Mouse (Mus musculus) lung, embryonic 14.5 days (tissue): ENCODE results near the gene Gimap4. TPM values are rescaled to one million over a fixed set of nuclear protein-coding genes. Genes with fewer than 3 reads are reported as not detected.

Source experiments
- ATAC-seq: fragments of 200-750 bp; cut with Nextera tagmentation; 2 replicates; pipeline ENCODE4 v1.8.0; 2017; ENCODE audit warnings: mild to moderate bottlenecking, moderate TSS enrichment, moderate library complexity; ENCODE audit not compliant: insufficient read depth
- DNase-seq: peaks from one replicate; pipeline ENCODE4 v3.0.0-alpha.2; 2015
- H3K27ac ChIP-seq: fragments of 300-500 bp; sonication (generic); 2 replicates; pipeline ENCODE4 v1.5.1; 2014; ENCODE audit warnings: low read depth, mild to moderate bottlenecking, moderate library complexity
- H3K27me3 ChIP-seq: fragments of 300-500 bp; sonication (generic); 2 replicates; pipeline ENCODE4 v1.6.1; 2014; ENCODE audit warnings: low read length, control low read depth; ENCODE audit not compliant: insufficient read depth
- H3K36me3 ChIP-seq: fragments of 300-500 bp; sonication (generic); 2 replicates; pipeline ENCODE4 v1.6.1; 2014; ENCODE audit warnings: control low read depth; ENCODE audit not compliant: insufficient read depth
- H3K4me1 ChIP-seq: fragments of 300-500 bp; sonication (generic); 2 replicates; pipeline ENCODE4 v1.6.1; 2014; ENCODE audit warnings: antibody characterized with exemption, control low read depth; ENCODE audit not compliant: insufficient read depth
- H3K4me2 ChIP-seq: fragments of 300-500 bp; sonication (generic); 2 replicates; pipeline ENCODE4 v1.6.1; 2014; ENCODE audit warnings: mild to moderate bottlenecking
- H3K4me3 ChIP-seq: fragments of 300-500 bp; sonication (generic); 2 replicates; pipeline ENCODE4 v1.5.1; 2014; ENCODE audit warnings: low read depth, low read length
- H3K9ac ChIP-seq: fragments of 300-500 bp; sonication (generic); 2 replicates; pipeline ENCODE4 v1.6.1; 2014
- H3K9me3 ChIP-seq: fragments of 300-500 bp; sonication (generic); 2 replicates; pipeline ENCODE4 v1.6.1; 2016; ENCODE audit warnings: low read depth, low read length, control low read depth
- CTCF ChIP-seq: IDR thresholded peaks from 2 replicates; pipeline ENCODE4 v1.5.1; 2016; ENCODE audit warnings: antibody characterized with exemption, low read depth
- WGBS: fragments of 180-500 bp; shearing (Covaris S2); extraction: QIAGEN DNeasy Blood & Tissue Kit; methylation state at CpG from one replicate; pipeline ENCODE4 v1.1.7; 2014; 5-methylcytosine and 5-hydroxymethylcytosine counted together
- polyA plus RNA-seq: library from polyadenylated mRNA; unstranded; fragments of >200 nt; fragmentation: Nextera tagmentation; extraction: Ambion mirVana; gene quantifications from 2 replicates; pipeline ENCODE4 v1.2.1, GENCODE M21; 2014

The Gimap4 gene
- polyA plus RNA-seq, 1 experiment from 2014 or later = 27.8 TPM

- Histone ChIP-seq H3K27ac (no peak overlapping the region), H3K4me1 (no peaks in the 10 kb centered on the region), H3K4me3 (no peak overlapping the region), H3K9me3 (no peaks in the 10 kb centered on the region), H3K4me2 (no peak overlapping the region), H3K9ac (no peak overlapping the region), H3K36me3 (no peaks in the 10 kb centered on the region), H3K27me3 (no peaks in the 10 kb centered on the region)
- TF ChIP-seq CTCF = no peak
- ATAC-seq (no peak), DNase-seq (no peak)
- 76% methylated on average over 4 of the region's 4 CpGs for WGBS
These were observed 19.6 kb upstream of the Gimap4 start for GRCm38 (mm10) chr6:48664750-48665149.

GRCm38 (mm10) chr6:48665471-48665870, 18.9 kb upstream of the Gimap4 start:
- no peak for ATAC-seq
- Histone ChIP-seq H3K4me3 (no peak overlapping the region), H3K4me2 (no peak overlapping the region), H3K9ac (no peak overlapping the region), H3K4me1 (no peaks in the 10 kb centered on the region), H3K9me3 (no peaks in the 10 kb centered on the region), H3K36me3 (no peaks in the 10 kb centered on the region), H3K27me3 (no peaks in the 10 kb centered on the region), H3K27ac (no peak overlapping the region)
- WGBS = 92% methylated on average over 9 of the region's 9 CpGs
- no peak for DNase-seq
- no peak for TF ChIP-seq CTCF

GRCm38 (mm10) chr6:48666159-48666586, 18.2 kb upstream of the Gimap4 start:
- no peak overlapping the region for H3K4me2 ChIP-seq
- H3K4me1 ChIP-seq = no peaks in the 10 kb centered on the region
- no peaks in the 10 kb centered on the region for H3K27me3 ChIP-seq
- no peak overlapping the region for H3K9ac ChIP-seq
- DNase-seq = no peak
- H3K36me3 ChIP-seq = no peaks in the 10 kb centered on the region
- H3K9me3 ChIP-seq = no peaks in the 10 kb centered on the region
- 38% methylated on average over 7 of the region's 7 CpGs for WGBS
- H3K4me3 ChIP-seq = no peak overlapping the region
- TF ChIP-seq CTCF = no peak
- no peak overlapping the region for H3K27ac ChIP-seq
- ATAC-seq = no peak

- H3K9me3 ChIP-seq = no peaks in the 10 kb centered on the region
- DNase-seq (no peak), ATAC-seq (no peak)
- no peak overlapping the region for H3K4me2 ChIP-seq
- no peak for TF ChIP-seq CTCF
- no peak overlapping the region for H3K27ac ChIP-seq
- no peak overlapping the region for H3K4me3 ChIP-seq
- no peaks in the 10 kb centered on the region for H3K4me1 ChIP-seq
- no peaks in the 10 kb centered on the region for H3K27me3 ChIP-seq
- no peak overlapping the region for H3K9ac ChIP-seq
- H3K36me3 ChIP-seq = no peaks in the 10 kb centered on the region
These were observed 16.3 kb upstream of the Gimap4 start for GRCm38 (mm10) chr6:48668022-48668421.

GRCm38 (mm10) chr6:48669446-48669969, 14.8 kb upstream of the Gimap4 start:
- no peak for TF ChIP-seq CTCF
- Histone ChIP-seq H3K4me2 (no peak overlapping the region), H3K27ac (no peak overlapping the region), H3K9me3 (no peaks in the 10 kb centered on the region), H3K4me3 (no peak overlapping the region), H3K27me3 (no peaks in the 10 kb centered on the region), H3K9ac (no peak overlapping the region), H3K36me3 (no peaks in the 10 kb centered on the region), H3K4me1 (no peaks in the 10 kb centered on the region)
- ATAC-seq = no peak
- no peak for DNase-seq
- 67% methylated on average over 2 of the region's 2 CpGs for WGBS

- Histone ChIP-seq H3K27ac (no peak overlapping the region), H3K9ac (no peak overlapping the region), H3K4me2 (no peak overlapping the region), H3K9me3 (no peaks in the 10 kb centered on the region), H3K27me3 (no peaks in the 10 kb centered on the region), H3K4me1 (no peaks in the 10 kb centered on the region), H3K4me3 (no peak overlapping the region), H3K36me3 (no peaks in the 10 kb centered on the region)
- ATAC-seq (no peak), DNase-seq (no peak)
- 94% methylated on average over 9 of the region's 9 CpGs for WGBS
- no peak for TF ChIP-seq CTCF
These were observed 9.9 kb upstream of the Gimap4 start for GRCm38 (mm10) chr6:48674291-48675058.

- 48% methylated on average over 10 of the region's 10 CpGs for WGBS
- TF ChIP-seq CTCF = no peak
- H3K9ac ChIP-seq = peak overlapping the region; percentile 43; the same call in 1 of the 2 replicates
- ATAC-seq (no peak), DNase-seq (no peak)
- H3K27me3 ChIP-seq = no peaks in the 10 kb centered on the region
- H3K27ac ChIP-seq = no peak overlapping the region
- no peaks in the 10 kb centered on the region for H3K36me3 ChIP-seq
- H3K9me3 ChIP-seq = no peaks in the 10 kb centered on the region
- H3K4me1 ChIP-seq = no peaks in the 10 kb centered on the region
- H3K4me3 ChIP-seq = peak overlapping the region; percentile 31
- peak overlapping the region; percentile 47 for H3K4me2 ChIP-seq
These were observed 8.9 kb upstream of the Gimap4 start for GRCm38 (mm10) chr6:48675400-48675930.
